Mouse (Mus musculus): ENCODE measurements at regions not wholly inside any gene's neighbourhood (a gene's known extent, or its start where the extent isn't known, plus 50 kb on each side); places are given as distances from the start of the nearest gene placed in this dataset.

- DNase-seq (ENCODE audit: low spot score in 2 of 2), result peak; percentile 84 to 87
- peak; percentile 79 for TF ChIP-seq CTCF (conservative IDR thresholded peaks at IDR 0.05)
- peak overlapping the region; percentile 56 for H3K4me3 ChIP-seq
- H3K27ac ChIP-seq, result peak overlapping the region; percentile 85
These were observed 885.1 kb upstream of the Pou3f3 start for GRCm38 (mm10) chr1:41810318-41810964.

- H3K4me3 ChIP-seq, result peak overlapping the region; percentile 56
- peak overlapping the region; percentile 85; the same call in 1 of the 2 replicates for H3K27ac ChIP-seq
- no peak for TF ChIP-seq CTCF (conservative IDR thresholded peaks at IDR 0.05)
- DNase-seq (ENCODE audit: low spot score in 2 of 2), result no peak
These were observed 884.4 kb upstream of the Pou3f3 start for GRCm38 (mm10) chr1:41811130-41811529.

DNA sequence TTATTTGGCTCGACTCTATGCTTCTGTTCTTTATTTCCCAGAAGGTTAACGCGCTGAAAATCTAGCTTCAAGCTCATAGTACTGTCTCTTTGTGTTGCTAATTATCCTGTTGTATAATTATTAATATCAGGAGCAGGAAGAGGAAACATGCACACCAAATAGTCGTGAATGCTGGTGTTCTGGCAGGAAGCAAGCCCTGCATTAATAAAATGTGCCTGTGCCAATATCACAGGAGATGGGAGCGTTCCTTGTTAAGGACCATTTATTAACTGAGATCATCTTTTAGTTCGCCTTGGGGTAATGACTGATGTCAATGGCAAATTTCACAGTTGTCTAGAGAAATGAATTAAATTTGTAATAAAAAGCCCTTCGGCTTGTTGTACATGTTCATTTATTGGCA, 883.5 kb upstream of the Pou3f3 start:
- TF ChIP-seq CTCF (conservative IDR thresholded peaks at IDR 0.05), result no peak
- no peak overlapping the region; the same call in 1 of the 2 replicates for H3K4me3 ChIP-seq
- H3K27ac ChIP-seq, result peak overlapping the region; percentile 53
- no peak for DNase-seq (ENCODE audit: low spot score in 2 of 2)

DNA sequence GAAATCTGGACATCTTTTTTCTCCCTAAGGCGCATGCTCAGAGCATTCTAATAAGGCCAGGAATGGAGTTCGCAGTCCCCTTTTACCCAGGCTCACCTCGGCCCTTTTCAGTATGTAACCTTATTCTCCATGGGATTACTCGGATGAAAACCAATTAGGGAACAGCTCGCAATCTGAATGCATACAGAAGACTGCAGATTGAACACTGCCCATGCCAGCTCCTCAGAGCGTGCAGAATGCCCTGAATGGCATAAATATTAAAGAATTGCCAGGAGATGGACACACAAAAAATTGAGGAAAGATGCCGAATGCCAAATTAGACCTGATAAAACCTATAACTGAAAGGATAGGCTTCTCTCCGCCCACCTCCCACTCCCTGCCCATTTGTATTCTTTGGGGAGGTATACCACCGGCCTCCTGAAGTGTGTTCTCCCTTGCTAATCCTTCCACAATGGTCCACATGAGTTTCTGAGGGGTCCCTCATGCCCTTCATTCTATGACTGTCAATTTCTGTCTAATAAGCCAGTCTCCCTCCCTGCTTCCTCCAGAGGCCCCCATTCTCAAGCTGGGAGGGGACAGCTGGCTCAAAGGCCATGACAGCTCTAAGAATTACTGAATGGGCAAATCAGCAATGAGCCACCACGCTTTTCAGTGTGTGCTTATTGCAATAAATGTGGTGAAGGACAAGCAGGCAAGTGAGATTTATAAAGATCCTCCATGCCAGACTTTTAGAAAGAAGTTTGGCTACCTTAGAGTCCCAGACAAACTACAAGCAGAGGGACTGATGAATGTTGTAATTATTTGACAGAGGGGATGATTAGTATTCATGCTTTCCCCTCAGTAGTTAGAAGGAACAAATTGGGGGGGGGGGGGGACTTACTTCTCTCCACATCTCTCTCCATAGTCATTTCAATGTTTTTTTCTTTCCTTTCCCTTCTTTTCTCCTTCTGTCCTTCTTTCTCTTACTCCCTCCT, 881.2 kb upstream of the Pou3f3 start:
- DNase-seq (ENCODE audit: low spot score in 2 of 2), result no peak
- peak overlapping the region; percentile 59 for H3K27ac ChIP-seq
- no peak overlapping the region for H3K4me3 ChIP-seq
- no peak for TF ChIP-seq CTCF (conservative IDR thresholded peaks at IDR 0.05)

- no peak for TF ChIP-seq CTCF (conservative IDR thresholded peaks at IDR 0.05)
- no peak for DNase-seq (ENCODE audit: low spot score in 2 of 2)
- Histone ChIP-seq H3K27ac (no peak overlapping the region), H3K4me3 (no peak overlapping the region)
These were observed 880.5 kb upstream of the Pou3f3 start for GRCm38 (mm10) chr1:41815021-41815420.

DNA sequence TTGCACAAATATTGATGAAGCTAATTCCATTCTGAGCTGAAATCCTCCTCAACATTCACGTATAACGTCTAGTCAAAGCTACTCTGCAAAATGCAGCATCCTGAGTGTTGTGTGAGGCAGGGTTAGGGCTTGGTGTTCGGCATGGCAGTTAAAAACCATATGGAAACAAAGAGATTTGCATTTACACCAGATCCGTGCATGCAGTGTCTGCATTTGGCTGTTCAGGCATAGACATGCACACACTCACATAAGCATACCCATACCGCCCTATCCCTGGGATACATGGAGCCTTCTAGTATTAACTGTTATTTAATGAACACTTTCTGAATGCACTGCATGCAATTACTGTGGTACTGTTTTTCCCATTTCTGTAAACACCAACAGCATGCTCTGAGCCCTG, 872.8 kb upstream of the Pou3f3 start:
- no peak overlapping the region for H3K27ac ChIP-seq
- no peak for DNase-seq (ENCODE audit: low spot score in 2 of 2)
- no peak for TF ChIP-seq CTCF (conservative IDR thresholded peaks at IDR 0.05)
- no peak overlapping the region for H3K4me3 ChIP-seq

- H3K4me3 ChIP-seq, result no peak overlapping the region
- no peak for DNase-seq (ENCODE audit: low spot score in 2 of 2)
- no peak for TF ChIP-seq CTCF (conservative IDR thresholded peaks at IDR 0.05)
- no peak overlapping the region for H3K27ac ChIP-seq
These were observed 870.3 kb upstream of the Pou3f3 start for GRCm38 (mm10) chr1:41825223-41825622.

DNA sequence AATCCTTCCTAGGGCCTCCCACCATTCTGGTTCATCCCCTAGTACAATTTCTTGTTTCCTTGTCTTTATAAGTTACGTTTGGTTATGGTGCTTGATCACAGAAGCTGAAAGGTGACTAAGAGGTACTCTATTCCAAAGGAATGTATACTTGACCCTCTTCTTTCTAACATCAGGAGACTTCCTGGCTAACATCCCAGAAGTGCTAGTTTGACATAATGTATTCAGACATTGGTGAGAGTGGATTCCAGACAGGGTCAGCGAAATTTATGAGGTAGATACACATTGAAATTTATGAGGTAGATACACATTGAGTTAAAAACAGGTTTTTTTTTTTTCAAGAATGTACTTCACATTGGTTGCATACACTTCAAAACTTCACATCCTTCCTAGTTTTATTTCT, 863.9 kb upstream of the Pou3f3 start:
- TF ChIP-seq CTCF (conservative IDR thresholded peaks at IDR 0.05), result no peak
- no peak overlapping the region for H3K27ac ChIP-seq
- DNase-seq (ENCODE audit: low spot score in 2 of 2), result no peak
- H3K4me3 ChIP-seq, result no peak overlapping the region
